Mouse (Mus musculus) lung, embryonic 15.5 days (tissue): ENCODE data around the gene Grip1. TPM values are rescaled to one million over a fixed set of nuclear protein-coding genes. Genes with fewer than 3 reads are reported as not detected.
A peak's percentile ranks its signal among the peaks of the same experiment; 100 is the strongest.
"Not testable (repeated sequence)": the region's sequence is repeated elsewhere in the genome, so short reads cannot be mapped to it uniquely, and the experiment has no call there.

ENCODE experiments used
- ATAC-seq: fragments of 200-750 bp; cut with Nextera tagmentation; 2 replicates; pipeline ENCODE4 v1.8.0; 2017; ENCODE audit warnings: moderate number of reproducible peaks, borderline replicate concordance; ENCODE audit not compliant: low FRiP score, low TSS enrichment; ENCODE audit errors: extremely low read depth
- H3K27ac ChIP-seq: fragments of 300-500 bp; sonication (generic); 2 replicates; pipeline ENCODE4 v1.5.1; 2015; ENCODE audit warnings: moderate library complexity, mild to moderate bottlenecking, inconsistent platforms
- H3K27me3 ChIP-seq: fragments of 300-500 bp; sonication (generic); 2 replicates; pipeline ENCODE4 v1.6.1; 2015; ENCODE audit warnings: inconsistent platforms
- H3K36me3 ChIP-seq: fragments of 300-500 bp; sonication (generic); 2 replicates; pipeline ENCODE4 v1.6.1; 2015; ENCODE audit warnings: inconsistent platforms
- H3K4me1 ChIP-seq: fragments of 300-500 bp; sonication (generic); 2 replicates; pipeline ENCODE4 v1.6.1; 2015; ENCODE audit warnings: inconsistent platforms
- H3K4me2 ChIP-seq: fragments of 300-500 bp; sonication (generic); 2 replicates; pipeline ENCODE4 v1.6.1; 2015; ENCODE audit warnings: inconsistent platforms, mild to moderate bottlenecking, moderate library complexity
- H3K4me3 ChIP-seq: fragments of 300-500 bp; sonication (generic); 2 replicates; pipeline ENCODE4 v1.5.1; 2015; ENCODE audit warnings: mild to moderate bottlenecking, inconsistent platforms
- H3K9ac ChIP-seq: fragments of 300-500 bp; sonication (generic); 2 replicates; pipeline ENCODE4 v1.6.1; 2015; ENCODE audit warnings: inconsistent platforms
- H3K9me3 ChIP-seq: fragments of 300-500 bp; sonication (generic); 2 replicates; pipeline ENCODE4 v1.6.1; 2016; ENCODE audit warnings: inconsistent platforms
- WGBS: fragments of 180-500 bp; shearing (Covaris S2); methylation state at CpG from one replicate; pipeline ENCODE4 v1.1.7; 2015; 5-methylcytosine and 5-hydroxymethylcytosine counted together
- polyA plus RNA-seq: library from polyadenylated mRNA; unstranded; fragments of >200 nt; fragmentation: Nextera tagmentation; extraction: Ambion mirVana; gene quantifications from 2 replicates; pipeline ENCODE4 v1.2.1, GENCODE M21; 2015

Gene Grip1
- polyA plus RNA-seq, 1 experiment from 2014 or later = 1.7 TPM

DNA sequence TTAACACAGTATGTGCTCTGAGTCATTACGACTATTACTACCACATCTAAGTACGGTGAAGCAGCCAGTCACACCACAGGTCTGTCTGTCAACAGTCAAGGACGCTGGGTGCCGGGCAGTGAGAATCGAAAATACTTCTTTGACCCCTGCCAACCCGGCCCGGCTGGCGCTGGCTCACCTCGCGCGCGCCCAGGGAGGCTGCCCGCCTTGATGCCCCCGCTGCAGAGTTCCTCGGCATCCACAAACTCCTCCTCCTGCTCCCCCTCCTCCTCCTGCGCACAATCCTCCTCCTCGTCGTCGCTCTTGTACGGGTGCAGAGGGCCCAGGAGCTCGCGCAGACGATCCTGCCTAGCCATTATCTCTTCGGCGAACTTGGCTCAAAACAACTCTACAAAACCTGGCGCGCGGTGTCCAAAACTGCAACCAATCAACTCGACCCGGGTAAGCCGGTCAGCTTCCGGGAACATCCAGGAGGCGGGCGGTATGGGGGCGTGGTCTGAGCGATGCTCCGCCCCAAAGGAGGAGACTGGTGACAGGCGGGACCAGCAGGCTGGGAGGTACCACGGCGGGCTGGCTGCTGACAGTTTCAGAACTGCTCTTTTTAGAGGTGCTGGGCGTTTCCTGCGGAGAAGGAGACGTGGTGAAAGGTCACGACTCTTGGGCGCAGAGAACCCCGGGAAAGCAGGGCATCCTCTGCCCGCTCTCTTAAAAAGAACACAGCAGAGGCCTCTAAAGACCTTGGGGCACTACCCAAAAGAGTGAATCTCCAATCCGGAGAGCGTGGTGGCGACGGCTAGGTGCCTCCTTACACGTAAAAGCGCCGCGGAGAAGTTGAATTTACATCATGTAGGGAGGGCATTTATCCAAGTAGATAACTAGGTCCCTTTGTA is 659.1 kb downstream of the Grip1 start, which contains the start of gene Helb:
Gene Helb, minus strand, starts transcription at position 481 of the 890 bp plus-strand sequence.
- WGBS = under 1% methylated on average over 55 of the region's 55 CpGs
- Histone ChIP-seq H3K9ac (peak within 1 kb of the TSS; percentile 60), H3K36me3 (no peaks in the 10 kb centered on the region)

DNA sequence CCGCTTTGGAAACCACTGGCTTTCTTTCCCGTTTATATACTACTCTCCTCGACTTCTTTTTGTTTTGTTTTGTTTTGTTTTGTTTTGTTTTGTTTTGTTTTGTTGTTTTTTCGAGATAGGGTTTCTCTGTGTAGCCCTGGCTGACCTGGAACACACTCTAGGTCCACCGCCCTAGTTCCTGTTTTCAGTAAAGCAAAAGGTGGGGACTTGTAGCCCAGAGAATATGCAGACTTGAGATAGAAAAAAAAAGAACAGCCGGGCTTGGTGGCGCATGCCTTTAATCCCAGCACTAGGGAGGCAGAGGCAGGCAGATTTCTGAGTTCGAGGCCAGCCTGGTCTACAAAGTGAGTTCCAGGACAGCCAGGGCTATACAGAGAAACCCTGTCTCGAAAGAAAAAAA is 659.9 kb downstream of the Grip1 start:
- not testable (repeated sequence) for ATAC-seq, H3K36me3 ChIP-seq, H3K27ac ChIP-seq, H3K4me1 ChIP-seq, H3K9me3 ChIP-seq, H3K9ac ChIP-seq, H3K27me3 ChIP-seq
- H3K4me2 ChIP-seq = peak overlapping the region; percentile 90
- WGBS = 57% methylated on average over 9 of the region's 9 CpGs
- H3K4me3 ChIP-seq = peak overlapping the region; percentile 85

More for the DNA sequence above, 659.1 kb downstream of the Grip1 start, which contains the start of gene Helb:
- no peaks in the 10 kb centered on the region for H3K9me3 ChIP-seq
- H3K4me1 ChIP-seq = peaks cover 8% of the 10 kb centered on the region; the same call in 1 of the 2 replicates
- peak within 1 kb of the TSS; percentile 85 for H3K4me3 ChIP-seq
- no peaks in the 10 kb centered on the region for H3K27me3 ChIP-seq
- peak; percentile 100 for ATAC-seq
- H3K27ac ChIP-seq = peak within 1 kb of the TSS; percentile 83
- H3K4me2 ChIP-seq = peak within 1 kb of the TSS; percentile 90

DNA sequence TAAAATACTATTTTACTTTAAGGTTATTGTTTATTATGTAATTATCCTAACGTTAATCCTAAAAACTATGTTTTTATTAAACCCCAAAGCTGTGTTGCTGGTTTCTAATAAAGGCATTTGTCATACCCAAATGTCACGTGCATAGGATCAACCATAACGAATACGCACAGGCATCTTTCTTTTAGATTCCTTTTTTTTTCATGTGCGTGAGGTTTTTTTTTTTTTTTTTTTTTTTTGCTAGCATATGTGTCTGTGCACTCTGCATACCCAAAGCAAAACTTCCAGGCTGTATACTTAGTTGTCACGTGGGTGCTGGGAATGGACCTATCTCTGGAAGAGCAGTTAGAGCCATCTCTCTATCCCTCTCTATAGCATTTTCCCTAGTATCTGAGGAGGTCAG is 660.4 kb downstream of the Grip1 start:
- H3K4me1 ChIP-seq = peaks cover 8% of the 10 kb centered on the region; the same call in 1 of the 2 replicates
- H3K9ac ChIP-seq = no peak overlapping the region
- no peak overlapping the region for H3K27ac ChIP-seq
- no peaks in the 10 kb centered on the region for H3K9me3 ChIP-seq
- WGBS = 80% methylated on average over 6 of the region's 6 CpGs
- ATAC-seq = no peak
- no peaks in the 10 kb centered on the region for H3K27me3 ChIP-seq
- H3K4me3 ChIP-seq = no peak overlapping the region
- H3K4me2 ChIP-seq = no peak overlapping the region
- H3K36me3 ChIP-seq = no peaks in the 10 kb centered on the region

DNA sequence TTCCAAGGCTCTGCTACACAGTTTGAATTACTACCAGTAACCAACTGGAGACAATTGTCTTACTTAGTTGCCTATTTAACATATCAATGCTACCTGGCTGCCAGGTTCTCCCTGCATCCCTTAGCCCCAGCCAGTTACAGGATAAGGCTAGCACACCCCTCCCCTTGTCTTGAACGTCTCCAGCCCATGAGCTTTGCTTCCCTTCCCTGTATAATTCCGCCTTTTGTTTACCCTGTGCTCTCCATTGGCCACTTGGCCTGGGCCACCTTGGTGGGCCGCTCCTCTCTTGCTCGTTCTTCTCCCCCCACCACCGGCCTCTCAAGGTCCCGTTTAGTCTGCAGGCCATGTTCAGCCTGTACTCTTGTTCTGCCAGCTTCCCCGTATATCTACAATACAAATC is 660.9 kb downstream of the Grip1 start:
- H3K4me3 ChIP-seq = no peak overlapping the region
- ATAC-seq = no peak
- H3K9me3 ChIP-seq = no peaks in the 10 kb centered on the region
- 33% methylated on average over 7 of the region's 7 CpGs for WGBS
- H3K27ac ChIP-seq = no peak overlapping the region
- no peaks in the 10 kb centered on the region for H3K27me3 ChIP-seq
- no peak overlapping the region for H3K4me2 ChIP-seq
- no peaks in the 10 kb centered on the region for H3K36me3 ChIP-seq
- no peak overlapping the region for H3K9ac ChIP-seq
- peaks cover 8% of the 10 kb centered on the region; the same call in 1 of the 2 replicates for H3K4me1 ChIP-seq

DNA sequence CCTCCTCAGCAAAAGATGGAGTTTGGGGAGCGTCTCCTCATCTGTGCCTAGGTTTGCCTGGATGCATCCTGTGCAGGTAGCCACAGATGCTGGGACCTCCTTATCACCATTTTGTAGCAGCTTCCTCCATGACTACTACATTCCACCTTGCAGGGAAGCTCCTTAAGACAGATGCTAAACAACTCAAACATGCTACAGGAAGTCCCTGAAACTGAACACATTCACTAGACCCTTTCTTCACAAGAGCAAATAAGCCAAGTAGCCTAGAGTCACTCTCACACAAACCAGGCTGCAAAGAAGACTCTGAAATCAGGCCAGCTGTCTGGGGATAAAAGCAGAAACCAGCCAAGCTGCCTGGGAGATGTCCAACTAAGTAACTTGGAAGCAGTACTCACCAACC is 661.6 kb downstream of the Grip1 start:
- H3K4me3 ChIP-seq = no peak overlapping the region
- no peak overlapping the region for H3K9ac ChIP-seq
- no peaks in the 10 kb centered on the region for H3K9me3 ChIP-seq
- H3K27me3 ChIP-seq = no peaks in the 10 kb centered on the region
- H3K4me2 ChIP-seq = no peak overlapping the region
- H3K36me3 ChIP-seq = no peaks in the 10 kb centered on the region
- peaks cover 8% of the 10 kb centered on the region; the same call in 1 of the 2 replicates for H3K4me1 ChIP-seq
- no peak for ATAC-seq
- no peak overlapping the region for H3K27ac ChIP-seq
- WGBS = 85% methylated on average over 1 of the region's 1 CpGs

DNA sequence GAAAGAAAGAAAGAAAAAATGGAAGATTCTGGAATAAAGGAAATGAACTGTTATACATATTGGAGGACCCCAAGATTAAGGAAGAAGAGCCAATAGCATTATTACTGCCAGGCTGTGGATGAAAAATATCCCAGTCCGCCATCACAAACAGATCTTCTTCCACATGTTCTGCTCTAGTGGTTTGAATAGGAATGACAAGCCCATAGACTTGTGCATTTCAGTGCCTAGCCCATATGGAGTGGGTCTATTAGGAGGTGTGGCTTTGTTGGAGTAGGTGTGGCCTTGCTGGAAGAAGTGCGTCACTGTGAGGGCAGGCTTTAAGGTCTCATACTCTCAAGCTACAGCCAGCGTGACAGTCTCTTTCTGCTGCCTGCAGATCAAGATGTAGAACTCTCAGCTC is 670.1 kb downstream of the Grip1 start:
- Histone ChIP-seq H3K4me1 (no peaks in the 10 kb centered on the region), H3K36me3 (no peaks in the 10 kb centered on the region), H3K4me2 (no peak overlapping the region), H3K27me3 (no peaks in the 10 kb centered on the region), H3K9me3 (no peaks in the 10 kb centered on the region), H3K27ac (no peak overlapping the region), H3K4me3 (no peak overlapping the region), H3K9ac (no peak overlapping the region)
- 81% methylated on average over 3 of the region's 3 CpGs for WGBS
- no peak for ATAC-seq

DNA sequence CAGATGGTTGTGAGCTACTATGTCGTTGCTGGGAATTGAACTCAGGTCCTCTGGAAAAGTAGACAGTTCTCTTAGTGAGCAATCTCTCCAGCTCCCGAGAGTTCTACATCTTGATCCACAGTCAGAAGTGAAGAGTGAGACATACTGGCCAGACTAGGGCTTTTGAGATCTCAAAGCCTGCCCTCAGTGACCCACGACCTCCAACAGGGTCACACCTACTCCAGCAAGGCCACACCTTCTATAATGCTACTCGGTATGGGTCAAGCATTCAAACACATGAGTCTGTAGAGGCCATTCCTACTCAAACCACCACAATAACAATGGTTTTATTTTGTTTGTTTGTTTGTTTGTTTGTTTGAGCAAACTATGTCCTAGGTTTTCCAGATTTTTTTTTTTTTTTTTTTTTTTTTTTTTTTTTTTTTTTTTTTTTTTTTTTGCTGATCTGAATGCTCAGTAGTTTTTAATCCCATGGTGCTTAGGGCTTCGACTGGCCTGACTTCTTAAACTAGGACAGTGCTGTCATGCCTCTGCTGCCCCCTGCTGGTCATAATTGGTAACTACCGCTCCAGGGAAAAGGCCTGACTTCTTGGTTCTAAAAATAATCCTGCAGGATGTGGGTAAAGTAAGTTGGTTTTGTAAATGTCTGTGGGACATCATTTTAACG is 671.3 kb downstream of the Grip1 start:
- Histone ChIP-seq H3K4me1 (no peaks in the 10 kb centered on the region), H3K36me3 (no peaks in the 10 kb centered on the region), H3K9me3 (no peaks in the 10 kb centered on the region), H3K27ac (no peak overlapping the region), H3K9ac (no peak overlapping the region), H3K4me2 (no peak overlapping the region), H3K4me3 (no peak overlapping the region), H3K27me3 (no peaks in the 10 kb centered on the region)
- 0 out of 2 replicates have a peak, but pooled peaks have one; percentile 52 for ATAC-seq
- WGBS = 50% methylated on average over 7 of the region's 7 CpGs

DNA sequence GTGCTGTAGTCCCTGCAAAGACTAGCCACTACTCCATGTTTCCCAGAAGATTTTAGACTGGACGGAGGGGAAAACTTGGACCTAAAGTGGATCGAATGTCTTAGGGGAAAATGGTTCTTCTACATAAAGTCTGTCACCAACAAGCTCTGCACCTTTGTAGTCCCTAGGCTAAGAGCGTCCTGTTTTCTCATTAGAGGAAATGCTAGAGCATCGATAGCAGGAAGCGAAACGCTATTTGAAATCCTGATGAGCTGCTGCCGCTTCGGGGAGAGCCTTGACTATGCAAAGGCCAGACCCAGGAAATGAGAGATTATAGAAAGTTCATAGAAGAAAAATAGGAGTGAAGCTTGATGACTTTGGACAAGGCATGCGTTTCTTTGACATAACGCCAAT is 671.8 kb downstream of the Grip1 start:
- no peak overlapping the region for H3K9ac ChIP-seq
- H3K27ac ChIP-seq = no peak overlapping the region
- H3K4me3 ChIP-seq = no peak overlapping the region
- 67% methylated on average over 10 of the region's 10 CpGs for WGBS
- H3K4me2 ChIP-seq = no peak overlapping the region
- no peaks in the 10 kb centered on the region for H3K9me3 ChIP-seq
- no peaks in the 10 kb centered on the region for H3K4me1 ChIP-seq
- ATAC-seq = 0 out of 2 replicates have a peak, but pooled peaks have one; percentile 14
- no peaks in the 10 kb centered on the region for H3K27me3 ChIP-seq
- H3K36me3 ChIP-seq = no peaks in the 10 kb centered on the region

DNA sequence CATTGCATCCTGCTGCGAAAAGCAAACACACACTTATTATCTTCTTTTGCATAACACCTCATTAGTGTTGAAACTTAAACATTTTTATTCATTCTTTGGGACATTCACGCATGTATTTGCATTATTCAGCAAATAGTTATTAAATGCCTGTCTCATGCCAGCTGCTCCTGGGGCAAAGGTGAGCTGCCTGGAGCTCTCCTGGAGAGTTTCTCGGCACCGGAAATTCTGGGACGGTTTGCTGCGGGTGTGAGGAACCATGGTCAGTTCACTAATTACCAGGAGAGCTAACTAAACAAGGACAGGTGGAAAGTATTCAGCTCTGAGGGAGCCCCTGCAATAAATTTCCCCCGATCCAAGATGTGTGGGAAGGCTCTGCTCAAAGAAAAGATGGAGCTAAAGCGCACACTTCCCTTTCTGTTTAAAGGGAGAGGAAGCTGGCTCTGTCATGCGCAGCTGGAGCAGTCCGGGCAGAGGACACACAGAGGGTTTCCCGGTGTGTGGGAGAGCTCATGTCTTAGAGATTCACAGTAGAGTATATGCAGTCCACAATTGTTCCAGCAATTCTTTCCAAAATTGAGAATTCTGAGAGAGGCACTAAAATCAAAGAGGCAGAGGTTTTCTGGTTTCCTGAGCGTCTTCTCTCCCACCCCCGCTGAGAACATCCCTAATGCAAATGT is 675.1 kb downstream of the Grip1 start:
- H3K4me2 ChIP-seq = no peak overlapping the region
- H3K9ac ChIP-seq = no peak overlapping the region
- H3K9me3 ChIP-seq = no peaks in the 10 kb centered on the region
- H3K4me3 ChIP-seq = no peak overlapping the region
- no peaks in the 10 kb centered on the region for H3K36me3 ChIP-seq
- H3K27me3 ChIP-seq = no peaks in the 10 kb centered on the region
- ATAC-seq = no peak
- no peaks in the 10 kb centered on the region for H3K4me1 ChIP-seq
- H3K27ac ChIP-seq = no peak overlapping the region
- WGBS = 29% methylated on average over 13 of the region's 13 CpGs

DNA sequence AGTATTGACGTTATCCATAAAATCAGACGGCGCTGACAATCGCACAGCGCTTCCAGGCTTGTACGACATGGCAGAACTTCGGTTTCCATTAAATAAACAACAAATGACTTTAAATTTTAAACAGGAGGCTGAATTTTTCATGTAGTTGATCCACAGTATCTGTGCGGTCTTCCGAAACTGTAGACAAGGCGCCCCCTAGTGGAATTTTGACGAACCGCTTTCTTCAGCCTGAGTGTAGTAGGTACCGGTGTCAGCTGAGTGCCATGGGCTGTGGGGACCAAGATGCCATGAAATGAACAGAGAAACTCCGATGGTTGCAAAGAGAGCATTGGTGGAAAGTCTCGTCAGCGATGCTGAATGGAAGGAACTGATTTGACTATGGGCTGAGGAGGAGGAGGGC is 677.0 kb downstream of the Grip1 start:
- no peak for ATAC-seq
- no peak overlapping the region for H3K27ac ChIP-seq
- H3K4me1 ChIP-seq = no peaks in the 10 kb centered on the region
- WGBS = 61% methylated on average over 16 of the region's 16 CpGs
- H3K4me2 ChIP-seq = no peak overlapping the region
- no peak overlapping the region for H3K4me3 ChIP-seq
- no peaks in the 10 kb centered on the region for H3K9me3 ChIP-seq
- H3K36me3 ChIP-seq = no peaks in the 10 kb centered on the region
- no peaks in the 10 kb centered on the region for H3K27me3 ChIP-seq
- no peak overlapping the region for H3K9ac ChIP-seq

DNA sequence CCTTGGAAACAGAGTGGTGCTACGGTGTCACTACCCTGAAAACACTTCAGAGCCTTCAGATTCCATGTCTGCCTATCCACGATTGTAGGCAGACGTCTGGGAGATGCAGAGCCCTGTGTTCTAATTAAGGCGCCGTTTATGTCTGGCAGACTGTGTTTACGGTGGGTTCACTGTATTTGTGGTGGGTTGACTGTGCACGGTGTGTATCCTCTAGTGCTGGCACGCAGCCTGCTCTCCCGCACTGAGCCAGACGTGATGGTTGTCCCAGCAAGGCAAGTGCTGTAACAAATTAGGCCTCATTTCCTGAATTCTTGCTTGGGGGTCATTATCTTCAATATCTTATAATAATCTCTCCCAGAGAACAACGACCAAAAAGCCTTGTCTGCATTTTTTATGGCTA is 680.1 kb downstream of the Grip1 start:
- WGBS = 37% methylated on average over 11 of the region's 11 CpGs
- Histone ChIP-seq H3K27ac (no peak overlapping the region), H3K27me3 (no peaks in the 10 kb centered on the region), H3K9ac (no peak overlapping the region), H3K36me3 (no peaks in the 10 kb centered on the region), H3K4me2 (no peak overlapping the region), H3K4me3 (no peak overlapping the region), H3K4me1 (no peaks in the 10 kb centered on the region), H3K9me3 (no peaks in the 10 kb centered on the region)
- no peak for ATAC-seq
